Mouse (Mus musculus): ENCODE measurements at regions not wholly inside any gene's neighbourhood (a gene's known extent, or its start where the extent isn't known, plus 50 kb on each side); places are given as distances from the start of the nearest gene placed in this dataset.

DNA sequence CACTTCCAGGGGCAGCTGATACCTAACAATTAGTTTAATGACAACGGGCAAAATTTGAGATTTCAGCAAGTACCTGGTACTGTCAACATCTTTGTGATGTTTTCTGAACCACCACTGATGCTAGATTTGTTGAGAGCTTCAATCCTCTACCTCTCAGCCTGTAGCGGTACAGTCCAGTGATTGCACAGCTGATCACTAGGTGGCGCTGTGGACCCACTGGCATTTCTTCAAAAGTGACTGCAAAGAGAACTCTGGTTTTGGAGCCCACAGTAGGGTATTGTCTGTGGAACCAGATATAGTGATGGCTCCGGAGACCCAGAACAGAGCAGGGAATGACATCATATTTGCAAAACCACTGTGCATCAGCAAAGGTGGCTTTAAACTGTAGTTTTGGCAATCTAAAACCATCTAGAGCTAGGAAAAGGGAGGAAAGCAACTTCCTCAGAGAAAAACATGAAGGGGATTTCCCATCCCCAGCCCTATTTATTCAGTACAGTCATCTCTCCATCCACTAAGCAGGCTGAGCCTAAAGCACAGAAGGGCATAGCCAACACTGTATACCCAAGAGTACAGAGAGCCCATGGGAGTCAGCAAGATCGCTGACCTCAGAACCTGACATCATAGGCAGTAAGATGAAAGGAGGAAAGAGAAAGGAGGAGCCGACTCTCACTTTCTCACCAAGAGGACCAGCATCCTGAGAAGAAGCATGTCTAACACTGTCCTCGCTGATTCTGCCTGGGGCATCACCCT is 77.7 kb upstream of the 2210010C04Rik start:
- no peak overlapping the region for H3K9ac ChIP-seq (replicated peaks; ENCODE audit: low read depth, low read length)
- H3K4me2 ChIP-seq (ENCODE audit: low read length), result no peak overlapping the region
- no peaks in the 10 kb centered on the region for H3K9me3 ChIP-seq (ENCODE audit: control insufficient read depth, low read length)
- H3K27ac ChIP-seq (ENCODE audit: low read length), result no peak overlapping the region
- 45% methylated on average over 7 of the region's 7 CpGs for WGBS
- H3K4me3 ChIP-seq (replicated peaks; ENCODE audit: low read length), result no peak overlapping the region
- H3K27me3 ChIP-seq (replicated peaks; ENCODE audit: control insufficient read depth, insufficient read depth, low read length), result no peaks in the 10 kb centered on the region
- H3K36me3 ChIP-seq (ENCODE audit: control insufficient read depth, insufficient read depth), result no peaks in the 10 kb centered on the region
- H3K4me1 ChIP-seq (replicated peaks; ENCODE audit: control insufficient read depth, insufficient read depth, low read length), result no peaks in the 10 kb centered on the region
- ATAC-seq, result no peak

GRCm38 (mm10) chr6:41111829-41112228 is 76.5 kb upstream of the 2210010C04Rik start:
- ATAC-seq, result no peak
- no peak overlapping the region for H3K9ac ChIP-seq (replicated peaks; ENCODE audit: low read depth, low read length)
- H3K36me3 ChIP-seq (ENCODE audit: control insufficient read depth, insufficient read depth), result no peaks in the 10 kb centered on the region
- H3K9me3 ChIP-seq (ENCODE audit: control insufficient read depth, low read length), result no peaks in the 10 kb centered on the region
- H3K4me2 ChIP-seq (ENCODE audit: low read length), result no peak overlapping the region
- no peaks in the 10 kb centered on the region for H3K4me1 ChIP-seq (replicated peaks; ENCODE audit: control insufficient read depth, insufficient read depth, low read length)
- no peak overlapping the region for H3K27ac ChIP-seq (ENCODE audit: low read length)
- no peaks in the 10 kb centered on the region for H3K27me3 ChIP-seq (replicated peaks; ENCODE audit: control insufficient read depth, insufficient read depth, low read length)
- no peak overlapping the region for H3K4me3 ChIP-seq (replicated peaks; ENCODE audit: low read length)

GRCm38 (mm10) chr6:41108897-41109296 is 73.6 kb upstream of the 2210010C04Rik start:
- H3K4me1 ChIP-seq (replicated peaks; ENCODE audit: control insufficient read depth, insufficient read depth, low read length), result no peaks in the 10 kb centered on the region
- WGBS, result 77% methylated on average over 1 of the region's 1 CpGs

DNA sequence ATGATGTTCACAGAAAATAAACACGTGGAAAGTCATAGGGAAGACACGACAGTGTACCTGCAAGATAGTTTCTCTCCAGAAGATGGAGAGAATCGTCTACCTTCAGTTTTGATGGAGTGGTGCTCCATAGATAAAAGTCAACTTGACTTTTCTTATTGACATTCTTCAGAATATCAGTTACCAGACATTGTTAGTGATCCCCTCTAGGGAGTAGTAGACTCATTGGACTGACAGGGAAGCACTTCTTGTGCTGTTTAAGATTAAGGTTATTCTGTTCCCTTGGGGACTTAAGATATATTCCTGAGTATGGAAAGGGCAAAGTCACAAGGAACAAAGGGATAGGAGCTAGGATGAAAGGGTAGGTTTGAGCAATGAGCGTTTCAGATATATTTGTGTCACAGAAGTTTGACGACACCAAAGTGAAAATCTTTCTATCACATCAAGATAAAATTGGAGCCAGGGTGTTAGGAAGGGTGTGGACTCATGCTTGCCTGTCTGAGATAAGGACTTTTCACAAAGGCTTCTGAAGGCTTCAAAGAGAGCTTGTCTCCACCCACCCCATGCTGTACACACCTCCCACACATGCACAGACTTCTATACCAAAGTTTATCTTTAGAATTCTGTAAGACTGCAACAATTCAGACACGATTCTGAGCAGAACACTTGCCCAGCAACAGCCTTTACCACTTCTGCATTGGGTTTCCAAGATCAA is 68.5 kb upstream of the 2210010C04Rik start:
- Histone ChIP-seq H3K9me3 (ENCODE audit: control insufficient read depth, low read length) (no peaks in the 10 kb centered on the region), H3K27ac (ENCODE audit: low read length) (no peak overlapping the region), H3K36me3 (ENCODE audit: control insufficient read depth, insufficient read depth) (no peaks in the 10 kb centered on the region), H3K27me3 (replicated peaks; ENCODE audit: control insufficient read depth, insufficient read depth, low read length) (no peaks in the 10 kb centered on the region), H3K4me3 (replicated peaks; ENCODE audit: low read length) (no peak overlapping the region), H3K4me2 (ENCODE audit: low read length) (no peak overlapping the region), H3K4me1 (replicated peaks; ENCODE audit: control insufficient read depth, insufficient read depth, low read length) (no peaks in the 10 kb centered on the region), H3K9ac (replicated peaks; ENCODE audit: low read depth, low read length) (no peak overlapping the region)
- no peak for ATAC-seq
- WGBS, result 81% methylated on average over 6 of the region's 6 CpGs

More at GRCm38 (mm10) chr6:41108897-41109296, 73.6 kb upstream of the 2210010C04Rik start:
- Histone ChIP-seq H3K36me3 (ENCODE audit: control insufficient read depth, insufficient read depth) (no peaks in the 10 kb centered on the region), H3K9ac (replicated peaks; ENCODE audit: low read depth, low read length) (no peak overlapping the region), H3K4me2 (ENCODE audit: low read length) (no peak overlapping the region), H3K4me3 (replicated peaks; ENCODE audit: low read length) (no peak overlapping the region), H3K27me3 (replicated peaks; ENCODE audit: control insufficient read depth, insufficient read depth, low read length) (no peaks in the 10 kb centered on the region), H3K9me3 (ENCODE audit: control insufficient read depth, low read length) (no peaks in the 10 kb centered on the region), H3K27ac (ENCODE audit: low read length) (no peak overlapping the region)
- no peak for ATAC-seq

DNA sequence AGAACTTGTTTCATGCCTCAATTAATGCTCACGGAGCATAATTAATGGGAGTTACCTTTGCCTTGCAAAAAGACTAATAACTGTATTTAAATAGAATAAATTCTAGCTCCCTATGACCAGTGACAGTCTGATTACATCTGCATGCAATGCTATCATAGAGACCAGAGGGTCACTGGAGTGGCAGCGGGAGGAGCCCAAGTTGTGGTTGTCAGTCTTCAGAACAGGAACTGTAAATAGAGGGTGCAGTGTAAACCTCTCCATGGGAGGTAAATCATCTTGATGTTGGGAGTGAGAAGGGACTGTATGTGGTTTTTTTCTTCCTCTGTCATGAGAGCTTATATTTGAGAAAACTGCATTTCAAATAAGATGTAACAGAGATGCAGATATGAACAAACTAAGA is 66.7 kb upstream of the 2210010C04Rik start:
- no peaks in the 10 kb centered on the region for H3K36me3 ChIP-seq (ENCODE audit: control insufficient read depth, insufficient read depth)
- H3K4me1 ChIP-seq (replicated peaks; ENCODE audit: control insufficient read depth, insufficient read depth, low read length), result no peaks in the 10 kb centered on the region
- no peak overlapping the region for H3K4me2 ChIP-seq (ENCODE audit: low read length)
- ATAC-seq, result no peak
- H3K27ac ChIP-seq (ENCODE audit: low read length), result no peak overlapping the region
- H3K4me3 ChIP-seq (replicated peaks; ENCODE audit: low read length), result no peak overlapping the region
- H3K27me3 ChIP-seq (replicated peaks; ENCODE audit: control insufficient read depth, insufficient read depth, low read length), result no peaks in the 10 kb centered on the region
- H3K9me3 ChIP-seq (ENCODE audit: control insufficient read depth, low read length), result no peaks in the 10 kb centered on the region
- WGBS, result 82% methylated on average over 2 of the region's 2 CpGs
- H3K9ac ChIP-seq (replicated peaks; ENCODE audit: low read depth, low read length), result no peak overlapping the region

GRCm38 (mm10) chr6:41100258-41100657 is 64.9 kb upstream of the 2210010C04Rik start:
- ATAC-seq, result no peak
- no peaks in the 10 kb centered on the region for H3K36me3 ChIP-seq (ENCODE audit: control insufficient read depth, insufficient read depth)
- H3K4me2 ChIP-seq (ENCODE audit: low read length), result no peak overlapping the region
- no peaks in the 10 kb centered on the region for H3K4me1 ChIP-seq (replicated peaks; ENCODE audit: control insufficient read depth, insufficient read depth, low read length)
- no peak overlapping the region for H3K27ac ChIP-seq (ENCODE audit: low read length)
- WGBS, result 89% methylated on average over 2 of the region's 2 CpGs
- H3K27me3 ChIP-seq (replicated peaks; ENCODE audit: control insufficient read depth, insufficient read depth, low read length), result no peaks in the 10 kb centered on the region
- no peak overlapping the region for H3K9ac ChIP-seq (replicated peaks; ENCODE audit: low read depth, low read length)
- H3K9me3 ChIP-seq (ENCODE audit: control insufficient read depth, low read length), result no peaks in the 10 kb centered on the region
- H3K4me3 ChIP-seq (replicated peaks; ENCODE audit: low read length), result no peak overlapping the region

GRCm38 (mm10) chr6:41091177-41091829 is 56.0 kb upstream of the 2210010C04Rik start:
- H3K4me2 ChIP-seq (ENCODE audit: low read length), result no peak overlapping the region
- no peak for ATAC-seq
- H3K4me1 ChIP-seq (replicated peaks; ENCODE audit: control insufficient read depth, insufficient read depth, low read length), result no peaks in the 10 kb centered on the region
- WGBS, result 50% methylated on average over 4 of the region's 4 CpGs
- no peaks in the 10 kb centered on the region for H3K9me3 ChIP-seq (ENCODE audit: control insufficient read depth, low read length)
- H3K27ac ChIP-seq (ENCODE audit: low read length), result no peak overlapping the region
- H3K9ac ChIP-seq (replicated peaks; ENCODE audit: low read depth, low read length), result no peak overlapping the region
- H3K4me3 ChIP-seq (replicated peaks; ENCODE audit: low read length), result no peak overlapping the region
- H3K27me3 ChIP-seq (replicated peaks; ENCODE audit: control insufficient read depth, insufficient read depth, low read length), result no peaks in the 10 kb centered on the region
- no peaks in the 10 kb centered on the region for H3K36me3 ChIP-seq (ENCODE audit: control insufficient read depth, insufficient read depth)

Data from forebrain, embryonic 16.5 days (tissue).